Mouse (Mus musculus): ENCODE measurements around the gene Ryr2. TPM values are rescaled to one million over a fixed set of nuclear protein-coding genes. Genes with fewer than 3 reads are reported as not detected.

Ryr2 gene
- polyA plus RNA-seq, 1 experiment = not detected

DNA sequence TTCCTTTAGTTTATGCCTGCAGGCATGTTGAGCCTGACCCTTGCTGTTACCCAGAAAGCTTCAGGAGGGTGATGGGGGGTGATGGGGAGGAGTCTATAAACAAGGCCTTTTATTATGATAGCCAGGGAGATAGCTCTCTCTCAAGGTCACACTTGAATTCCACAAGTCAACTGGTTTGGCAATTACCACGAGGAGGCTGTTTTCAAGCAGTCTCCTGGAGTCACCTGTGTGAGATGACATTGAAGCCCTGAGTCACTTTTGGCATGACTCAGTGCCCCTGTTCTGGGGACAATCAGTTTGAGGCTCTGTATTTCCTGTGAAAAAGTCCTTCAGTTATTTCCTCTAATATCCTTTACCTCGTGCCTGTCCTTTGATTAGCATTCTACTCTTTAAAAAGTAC lies 573.5 kb downstream of the Ryr2 start:
- Histone ChIP-seq H3K4me1 (no peaks in the 10 kb centered on the region), H3K9me3 (no peaks in the 10 kb centered on the region), H3K27me3 (replicated peaks) (no peaks in the 10 kb centered on the region), H3K36me3 (replicated peaks; ENCODE audit: low read length) (no peaks in the 10 kb centered on the region), H3K4me3 (replicated peaks) (no peak overlapping the region)
- TF ChIP-seq GATA1 (IDR thresholded peaks at IDR 0.05; ENCODE audit: borderline replicate concordance, low read length) = no peak
- TF ChIP-seq FLI1 (IDR thresholded peaks at IDR 0.05; ENCODE audit: low read length) = no peak

DNA sequence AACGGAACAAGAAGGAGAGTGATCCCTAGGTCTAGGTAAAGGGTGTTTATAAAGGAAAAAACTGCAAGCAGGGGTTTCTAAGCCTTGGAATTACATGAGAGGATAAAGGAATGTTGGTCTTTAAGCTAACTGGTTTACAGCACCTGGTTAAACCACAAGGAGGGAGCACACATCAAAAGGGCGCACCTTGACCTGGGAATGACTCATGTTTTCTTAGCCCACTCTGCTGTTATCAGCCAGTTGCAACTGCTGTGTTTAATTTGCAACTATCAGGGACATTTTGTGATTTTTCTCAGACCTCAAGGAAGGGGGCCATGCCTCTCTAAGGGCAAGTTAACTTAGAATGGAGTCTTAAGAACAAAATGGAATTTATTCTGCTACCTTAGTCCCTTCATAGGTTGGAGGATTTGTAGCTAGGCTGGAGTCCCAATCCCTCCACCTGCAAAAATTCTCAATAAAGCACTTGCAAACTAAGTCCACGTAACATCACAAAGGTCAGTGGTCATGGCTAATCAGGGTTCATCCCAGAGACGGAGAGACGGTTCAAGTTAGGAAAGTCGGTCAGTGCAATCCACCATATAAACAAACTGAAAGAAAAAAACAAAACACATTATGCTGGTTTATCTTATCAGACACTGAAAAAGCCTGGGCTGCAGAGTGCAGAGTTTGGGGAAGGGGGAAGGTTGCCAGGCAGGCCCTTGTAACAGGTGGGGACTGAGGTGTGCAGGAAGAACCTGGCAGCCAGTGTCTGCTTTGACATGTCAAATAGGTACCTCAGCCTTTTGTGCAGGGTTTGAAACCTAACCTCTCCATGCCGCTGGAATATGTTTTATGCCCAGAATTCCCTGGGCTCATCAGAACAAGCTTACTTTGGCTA lies 574.5 kb downstream of the Ryr2 start:
- Histone ChIP-seq H3K36me3 (replicated peaks; ENCODE audit: low read length) (no peaks in the 10 kb centered on the region), H3K27me3 (replicated peaks) (no peaks in the 10 kb centered on the region), H3K9me3 (no peaks in the 10 kb centered on the region), H3K4me3 (replicated peaks) (no peak overlapping the region), H3K4me1 (no peaks in the 10 kb centered on the region)
- no peak for TF ChIP-seq FLI1 (IDR thresholded peaks at IDR 0.05; ENCODE audit: low read length)
- TF ChIP-seq GATA1 (IDR thresholded peaks at IDR 0.05; ENCODE audit: borderline replicate concordance, low read length) = no peak

DNA sequence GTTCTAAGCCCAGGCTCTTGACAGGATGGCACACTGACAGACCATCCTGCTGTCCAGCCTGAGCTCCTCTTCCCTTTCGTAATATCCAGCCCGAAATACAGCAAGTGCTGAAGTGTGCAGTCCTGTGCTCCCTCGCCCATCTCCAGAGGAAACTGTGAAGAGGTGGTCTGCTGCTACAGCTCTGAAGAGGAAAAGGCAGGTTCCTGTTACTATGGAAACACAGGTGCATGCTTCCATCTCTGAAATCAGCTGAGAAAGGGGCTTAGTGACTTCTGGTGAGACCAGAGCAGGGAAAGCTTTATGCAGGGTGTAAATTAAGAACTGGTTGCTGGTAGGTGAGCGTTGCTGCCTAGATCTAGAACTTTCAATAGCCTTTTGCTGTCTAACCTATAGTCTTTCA lies 583.1 kb downstream of the Ryr2 start:
- no peaks in the 10 kb centered on the region for H3K36me3 ChIP-seq (replicated peaks; ENCODE audit: low read length)
- no peaks in the 10 kb centered on the region for H3K27me3 ChIP-seq (replicated peaks)
- no peaks in the 10 kb centered on the region for H3K4me1 ChIP-seq
- H3K4me3 ChIP-seq (replicated peaks) = no peak overlapping the region
- H3K9me3 ChIP-seq = peaks cover 30% of the 10 kb centered on the region
- no peak for TF ChIP-seq FLI1 (IDR thresholded peaks at IDR 0.05; ENCODE audit: low read length)
- TF ChIP-seq GATA1 (IDR thresholded peaks at IDR 0.05; ENCODE audit: borderline replicate concordance, low read length) = no peak

DNA sequence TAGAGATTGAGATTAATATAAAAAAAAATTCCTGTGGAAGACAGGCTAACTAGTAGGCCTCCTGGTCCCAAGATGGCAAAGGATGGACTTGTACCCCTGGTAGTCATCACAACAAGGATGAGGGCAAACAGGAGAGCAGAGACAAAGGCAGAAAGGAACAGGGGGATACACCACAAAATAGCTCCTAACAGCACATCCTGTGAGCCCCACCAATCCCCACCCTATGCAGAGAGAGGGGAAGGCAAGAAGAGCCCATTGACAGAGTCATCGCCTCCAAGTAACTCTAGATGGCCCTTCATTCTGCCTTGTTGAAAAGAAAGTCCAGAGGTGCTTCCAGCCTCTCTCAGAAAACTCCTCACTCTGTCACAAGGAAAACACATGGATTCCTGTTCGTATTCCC lies 586.0 kb downstream of the Ryr2 start:
- Histone ChIP-seq H3K9me3 (peaks cover 25% of the 10 kb centered on the region), H3K4me3 (replicated peaks) (no peak overlapping the region), H3K36me3 (replicated peaks; ENCODE audit: low read length) (no peaks in the 10 kb centered on the region), H3K27me3 (replicated peaks) (no peaks in the 10 kb centered on the region), H3K4me1 (no peaks in the 10 kb centered on the region)
- no peak for TF ChIP-seq FLI1 (IDR thresholded peaks at IDR 0.05; ENCODE audit: low read length)
- no peak for TF ChIP-seq GATA1 (IDR thresholded peaks at IDR 0.05; ENCODE audit: borderline replicate concordance, low read length)

DNA sequence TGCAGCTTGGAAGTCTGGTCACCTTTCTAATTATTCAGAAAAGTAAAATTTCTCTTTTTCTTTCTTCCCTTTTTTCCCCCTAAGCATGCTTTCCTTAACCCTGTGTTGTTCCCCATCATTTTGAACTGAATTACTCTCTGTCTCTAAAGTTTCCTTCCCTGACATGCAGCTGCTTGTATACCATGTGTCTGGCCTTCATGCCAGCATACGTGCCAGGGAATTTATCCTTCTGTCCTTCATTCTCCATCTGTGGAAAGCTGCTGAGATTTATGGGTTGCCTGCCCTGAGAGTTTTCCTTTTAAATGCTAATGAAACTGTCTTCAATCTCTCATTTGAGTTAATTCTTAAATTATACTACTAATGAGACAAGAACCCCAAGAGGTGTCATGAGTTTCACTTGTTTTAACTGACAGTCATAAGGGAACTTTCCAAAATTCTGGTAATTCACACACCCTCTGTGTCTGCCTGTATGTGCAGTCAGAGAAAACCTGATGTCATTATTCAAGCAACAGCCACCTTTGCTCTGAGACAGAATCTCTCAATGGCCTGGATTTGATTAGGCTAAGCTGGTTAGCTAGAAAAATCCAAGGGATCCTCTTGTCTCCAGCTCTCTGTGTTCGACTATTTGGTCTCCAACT lies 595.1 kb downstream of the Ryr2 start:
- TF ChIP-seq GATA1 (IDR thresholded peaks at IDR 0.05; ENCODE audit: borderline replicate concordance, low read length) = no peak
- no peak for TF ChIP-seq FLI1 (IDR thresholded peaks at IDR 0.05; ENCODE audit: low read length)
- H3K27me3 ChIP-seq (replicated peaks) = no peaks in the 10 kb centered on the region
- no peaks in the 10 kb centered on the region for H3K36me3 ChIP-seq (replicated peaks; ENCODE audit: low read length)
- H3K4me3 ChIP-seq (replicated peaks) = no peak overlapping the region
- H3K4me1 ChIP-seq = no peaks in the 10 kb centered on the region
- H3K9me3 ChIP-seq = peaks cover 4% of the 10 kb centered on the region; the same call in 1 of the 2 replicates

Other genes starting within 250 kb of the Ryr2 start
- 5.7 TPM in 1 of 2 replicates, not detected in the other for gene Mtr, start 151.2 kb upstream of the Ryr2 start, polyA plus RNA-seq (2012; ENCODE audit: insufficient read depth, low replicate concordance)
- gene Actn2, start 233.8 kb upstream of the Ryr2 start, polyA plus RNA-seq (2012; ENCODE audit: insufficient read depth, low replicate concordance) = 0.04 TPM in 1 of 2 replicates, not detected in the other

Measured in megakaryocyte, embryonic 14.5 days (primary cell).